Mouse (Mus musculus): ENCODE data around the gene Papola. TPM values are rescaled to one million over a fixed set of nuclear protein-coding genes. Genes with fewer than 3 reads are reported as not detected.
A peak's percentile ranks its signal among the peaks of the same experiment; 100 is the strongest.

Gene Papola
- polyA plus RNA-seq, 1 experiment from 2014 or later, result 142 TPM

GRCm38 (mm10) chr12:105863436-105863835, 78.9 kb downstream of the Papola start:
- Histone ChIP-seq H3K4me2 (ENCODE audit: low read depth, low read length) (no peak overlapping the region), H3K4me1 (ENCODE audit: control insufficient read depth, insufficient read depth, low read length) (no peaks in the 10 kb centered on the region), H3K9ac (replicated peaks; ENCODE audit: low read depth, low read length) (no peak overlapping the region), H3K4me3 (ENCODE audit: low read depth, low read length) (no peak overlapping the region), H3K27ac (ENCODE audit: low read depth, low read length) (no peak overlapping the region), H3K9me3 (ENCODE audit: control insufficient read depth, low read length) (no peaks in the 10 kb centered on the region), H3K27me3 (ENCODE audit: control insufficient read depth, insufficient read depth, low read length) (no peaks in the 10 kb centered on the region), H3K36me3 (ENCODE audit: control insufficient read depth, insufficient read depth, low read length) (no peaks in the 10 kb centered on the region)
- ATAC-seq (ENCODE audit: low read depth), result no peak
- WGBS, result 88% methylated on average over 11 of the region's 11 CpGs

GRCm38 (mm10) chr12:105867646-105868045, 83.2 kb downstream of the Papola start:
- Histone ChIP-seq H3K9me3 (ENCODE audit: control insufficient read depth, low read length) (no peaks in the 10 kb centered on the region), H3K27ac (ENCODE audit: low read depth, low read length) (no peak overlapping the region), H3K9ac (replicated peaks; ENCODE audit: low read depth, low read length) (no peak overlapping the region), H3K27me3 (ENCODE audit: control insufficient read depth, insufficient read depth, low read length) (no peaks in the 10 kb centered on the region), H3K4me1 (ENCODE audit: control insufficient read depth, insufficient read depth, low read length) (no peaks in the 10 kb centered on the region), H3K4me3 (ENCODE audit: low read depth, low read length) (no peak overlapping the region), H3K4me2 (ENCODE audit: low read depth, low read length) (no peak overlapping the region), H3K36me3 (ENCODE audit: control insufficient read depth, insufficient read depth, low read length) (no peaks in the 10 kb centered on the region)
- no peak for ATAC-seq (ENCODE audit: low read depth)
- WGBS, result 89% methylated on average over 2 of the region's 2 CpGs

- Histone ChIP-seq H3K36me3 (ENCODE audit: control insufficient read depth, insufficient read depth, low read length) (no peaks in the 10 kb centered on the region), H3K9me3 (ENCODE audit: control insufficient read depth, low read length) (no peaks in the 10 kb centered on the region), H3K4me2 (ENCODE audit: low read depth, low read length) (no peak overlapping the region), H3K4me1 (ENCODE audit: control insufficient read depth, insufficient read depth, low read length) (no peaks in the 10 kb centered on the region), H3K27me3 (ENCODE audit: control insufficient read depth, insufficient read depth, low read length) (no peaks in the 10 kb centered on the region), H3K27ac (ENCODE audit: low read depth, low read length) (no peak overlapping the region), H3K9ac (replicated peaks; ENCODE audit: low read depth, low read length) (no peak overlapping the region), H3K4me3 (ENCODE audit: low read depth, low read length) (no peak overlapping the region)
- 36% methylated on average over 6 of the region's 6 CpGs for WGBS
- ATAC-seq (ENCODE audit: low read depth), result no peak
Observed at GRCm38 (mm10) chr12:105869242-105869641, 84.7 kb downstream of the Papola start.

- H3K4me2 ChIP-seq (ENCODE audit: low read depth, low read length), result no peak overlapping the region
- ATAC-seq (ENCODE audit: low read depth), result no peak; the same call in 1 of the 2 replicates
Observed at GRCm38 (mm10) chr12:105869696-105870095, 85.2 kb downstream of the Papola start.

GRCm38 (mm10) chr12:105873283-105873682, 88.8 kb downstream of the Papola start:
- no peak overlapping the region for H3K9ac ChIP-seq (replicated peaks; ENCODE audit: low read depth, low read length)
- peaks cover 7% of the 10 kb centered on the region; the same call in 1 of the 2 replicates for H3K4me1 ChIP-seq (ENCODE audit: control insufficient read depth, insufficient read depth, low read length)
- H3K27ac ChIP-seq (ENCODE audit: low read depth, low read length), result no peak overlapping the region
- WGBS, result 58% methylated on average over 2 of the region's 2 CpGs
- no peaks in the 10 kb centered on the region for H3K36me3 ChIP-seq (ENCODE audit: control insufficient read depth, insufficient read depth, low read length)
- no peaks in the 10 kb centered on the region for H3K9me3 ChIP-seq (ENCODE audit: control insufficient read depth, low read length)
- no peak overlapping the region for H3K4me2 ChIP-seq (ENCODE audit: low read depth, low read length)
- H3K4me3 ChIP-seq (ENCODE audit: low read depth, low read length), result no peak overlapping the region
- ATAC-seq (ENCODE audit: low read depth), result no peak
- no peaks in the 10 kb centered on the region for H3K27me3 ChIP-seq (ENCODE audit: control insufficient read depth, insufficient read depth, low read length)

More at GRCm38 (mm10) chr12:105869696-105870095, 85.2 kb downstream of the Papola start:
- no peaks in the 10 kb centered on the region for H3K4me1 ChIP-seq (ENCODE audit: control insufficient read depth, insufficient read depth, low read length)
- no peaks in the 10 kb centered on the region for H3K27me3 ChIP-seq (ENCODE audit: control insufficient read depth, insufficient read depth, low read length)
- H3K9me3 ChIP-seq (ENCODE audit: control insufficient read depth, low read length), result no peaks in the 10 kb centered on the region
- no peak overlapping the region for H3K27ac ChIP-seq (ENCODE audit: low read depth, low read length)
- H3K4me3 ChIP-seq (ENCODE audit: low read depth, low read length), result no peak overlapping the region
- WGBS, result 33% methylated on average over 14 of the region's 14 CpGs
- no peaks in the 10 kb centered on the region for H3K36me3 ChIP-seq (ENCODE audit: control insufficient read depth, insufficient read depth, low read length)
- no peak overlapping the region for H3K9ac ChIP-seq (replicated peaks; ENCODE audit: low read depth, low read length)

GRCm38 (mm10) chr12:105875112-105875511, 90.6 kb downstream of the Papola start:
- Histone ChIP-seq H3K36me3 (ENCODE audit: control insufficient read depth, insufficient read depth, low read length) (no peaks in the 10 kb centered on the region), H3K4me2 (ENCODE audit: low read depth, low read length) (peak overlapping the region; percentile 11; the same call in 1 of the 2 replicates), H3K9ac (replicated peaks; ENCODE audit: low read depth, low read length) (no peak overlapping the region), H3K27ac (ENCODE audit: low read depth, low read length) (no peak overlapping the region), H3K9me3 (ENCODE audit: control insufficient read depth, low read length) (no peaks in the 10 kb centered on the region), H3K27me3 (ENCODE audit: control insufficient read depth, insufficient read depth, low read length) (no peaks in the 10 kb centered on the region), H3K4me3 (ENCODE audit: low read depth, low read length) (no peak overlapping the region), H3K4me1 (ENCODE audit: control insufficient read depth, insufficient read depth, low read length) (peaks cover 7% of the 10 kb centered on the region; the same call in 1 of the 2 replicates)
- 23% methylated on average over 17 of the region's 17 CpGs for WGBS
- ATAC-seq (ENCODE audit: low read depth), result peak; percentile 82

- H3K4me1 ChIP-seq (ENCODE audit: control insufficient read depth, insufficient read depth, low read length), result peaks cover 7% of the 10 kb centered on the region; the same call in 1 of the 2 replicates
- H3K27me3 ChIP-seq (ENCODE audit: control insufficient read depth, insufficient read depth, low read length), result no peaks in the 10 kb centered on the region
- no peak overlapping the region for H3K9ac ChIP-seq (replicated peaks; ENCODE audit: low read depth, low read length)
- no peak overlapping the region for H3K4me2 ChIP-seq (ENCODE audit: low read depth, low read length)
- no peak overlapping the region for H3K27ac ChIP-seq (ENCODE audit: low read depth, low read length)
- H3K9me3 ChIP-seq (ENCODE audit: control insufficient read depth, low read length), result no peaks in the 10 kb centered on the region
- H3K36me3 ChIP-seq (ENCODE audit: control insufficient read depth, insufficient read depth, low read length), result no peaks in the 10 kb centered on the region
- ATAC-seq (ENCODE audit: low read depth), result no peak
- 67% methylated on average over 11 of the region's 11 CpGs for WGBS
- no peak overlapping the region for H3K4me3 ChIP-seq (ENCODE audit: low read depth, low read length)
Observed at GRCm38 (mm10) chr12:105876521-105876920, 92.0 kb downstream of the Papola start.

- no peak for ATAC-seq (ENCODE audit: low read depth)
- no peaks in the 10 kb centered on the region for H3K27me3 ChIP-seq (ENCODE audit: control insufficient read depth, insufficient read depth, low read length)
- no peak overlapping the region for H3K9ac ChIP-seq (replicated peaks; ENCODE audit: low read depth, low read length)
- H3K4me2 ChIP-seq (ENCODE audit: low read depth, low read length), result no peak overlapping the region
- peaks cover 7% of the 10 kb centered on the region; the same call in 1 of the 2 replicates for H3K4me1 ChIP-seq (ENCODE audit: control insufficient read depth, insufficient read depth, low read length)
- H3K4me3 ChIP-seq (ENCODE audit: low read depth, low read length), result no peak overlapping the region
- H3K27ac ChIP-seq (ENCODE audit: low read depth, low read length), result no peak overlapping the region
- no peaks in the 10 kb centered on the region for H3K36me3 ChIP-seq (ENCODE audit: control insufficient read depth, insufficient read depth, low read length)
- WGBS, result 80% methylated on average over 13 of the region's 13 CpGs
- H3K9me3 ChIP-seq (ENCODE audit: control insufficient read depth, low read length), result no peaks in the 10 kb centered on the region
Observed at GRCm38 (mm10) chr12:105876931-105877330, 92.4 kb downstream of the Papola start.

- 93% methylated on average over 5 of the region's 5 CpGs for WGBS
- Histone ChIP-seq H3K4me2 (ENCODE audit: low read depth, low read length) (no peak overlapping the region), H3K4me1 (ENCODE audit: control insufficient read depth, insufficient read depth, low read length) (peaks cover 7% of the 10 kb centered on the region; the same call in 1 of the 2 replicates), H3K4me3 (ENCODE audit: low read depth, low read length) (no peak overlapping the region), H3K9me3 (ENCODE audit: control insufficient read depth, low read length) (no peaks in the 10 kb centered on the region), H3K36me3 (ENCODE audit: control insufficient read depth, insufficient read depth, low read length) (no peaks in the 10 kb centered on the region), H3K9ac (replicated peaks; ENCODE audit: low read depth, low read length) (no peak overlapping the region), H3K27ac (ENCODE audit: low read depth, low read length) (no peak overlapping the region), H3K27me3 (ENCODE audit: control insufficient read depth, insufficient read depth, low read length) (no peaks in the 10 kb centered on the region)
- no peak for ATAC-seq (ENCODE audit: low read depth)
Observed at GRCm38 (mm10) chr12:105878746-105879145, 94.3 kb downstream of the Papola start.

Measured in neural tube, embryonic 14.5 days (tissue).